Mouse (Mus musculus) hindbrain, embryonic 13.5 days (tissue): ENCODE measurements at regions not wholly inside any gene's neighbourhood (a gene's known extent, or its start where the extent isn't known, plus 50 kb on each side); places are given as distances from the start of the nearest gene placed in this dataset.

ENCODE experiments used
- ATAC-seq: fragments of 200-750 bp; cut with Nextera tagmentation; 2 replicates; pipeline ENCODE4 v1.8.0; 2017; ENCODE audit warnings: moderate TSS enrichment; ENCODE audit not compliant: low FRiP score
- H3K27ac ChIP-seq: fragments of 300-500 bp; sonication (generic); 2 replicates; pipeline ENCODE4 v1.5.1; 2015; ENCODE audit warnings: inconsistent platforms, mild to moderate bottlenecking, moderate library complexity
- H3K27me3 ChIP-seq: fragments of 300-500 bp; sonication (generic); 2 replicates; pipeline ENCODE4 v1.6.1; 2015; ENCODE audit warnings: mild to moderate bottlenecking, inconsistent platforms
- H3K36me3 ChIP-seq: fragments of 300-500 bp; sonication (generic); 2 replicates; pipeline ENCODE4 v1.6.1; 2015; ENCODE audit warnings: mild to moderate bottlenecking, inconsistent platforms
- H3K4me1 ChIP-seq: fragments of 300-500 bp; sonication (generic); replicated peaks from 2 replicates; pipeline ENCODE4 v1.6.1; 2015; ENCODE audit warnings: inconsistent platforms
- H3K4me2 ChIP-seq: fragments of 300-500 bp; sonication (generic); 2 replicates; pipeline ENCODE4 v1.6.1; 2015; ENCODE audit warnings: inconsistent platforms, mild to moderate bottlenecking, moderate library complexity
- H3K4me3 ChIP-seq: fragments of 300-500 bp; sonication (generic); 2 replicates; pipeline ENCODE4 v1.5.1; 2015; ENCODE audit warnings: mild to moderate bottlenecking, inconsistent platforms
- H3K9ac ChIP-seq: fragments of 300-500 bp; sonication (generic); 2 replicates; pipeline ENCODE4 v1.6.1; 2015; ENCODE audit warnings: mild to moderate bottlenecking, inconsistent platforms
- H3K9me3 ChIP-seq: fragments of 300-500 bp; sonication (generic); 2 replicates; pipeline ENCODE4 v1.6.1; 2016; ENCODE audit warnings: inconsistent platforms
- WGBS: fragments of 180-500 bp; shearing (Covaris S2); methylation state at CpG from one replicate; pipeline ENCODE4 v1.1.7; 2015; 5-methylcytosine and 5-hydroxymethylcytosine counted together

- H3K27me3 ChIP-seq: no peaks in the 10 kb centered on the region
- H3K27ac ChIP-seq: peak overlapping the region; percentile 62; the same call in 1 of the 2 replicates
- no peak for ATAC-seq
- no peak overlapping the region for H3K4me3 ChIP-seq
- no peaks in the 10 kb centered on the region for H3K9me3 ChIP-seq
- WGBS: 78% methylated on average over 2 of the region's 2 CpGs
- peaks cover 14% of the 10 kb centered on the region for H3K4me1 ChIP-seq
- H3K4me2 ChIP-seq: no peak overlapping the region
- H3K9ac ChIP-seq: no peak overlapping the region
- no peaks in the 10 kb centered on the region for H3K36me3 ChIP-seq
These were observed 98.8 kb upstream of the Vash1 start for GRCm38 (mm10) chr12:86579716-86580115.

- no peak overlapping the region for H3K4me3 ChIP-seq
- H3K9me3 ChIP-seq: no peaks in the 10 kb centered on the region
- ATAC-seq: no peak; the same call in 1 of the 2 replicates
- no peak overlapping the region for H3K4me2 ChIP-seq
- H3K27me3 ChIP-seq: no peaks in the 10 kb centered on the region
- peaks cover 15% of the 10 kb centered on the region for H3K4me1 ChIP-seq
- WGBS: 47% methylated on average over 4 of the region's 4 CpGs
- no peak overlapping the region for H3K9ac ChIP-seq
- H3K27ac ChIP-seq: peak overlapping the region; percentile 62; the same call in 1 of the 2 replicates
- H3K36me3 ChIP-seq: no peaks in the 10 kb centered on the region
These were observed 98.3 kb upstream of the Vash1 start for GRCm38 (mm10) chr12:86580132-86580718.

GRCm38 (mm10) chr12:86582076-86582475, 96.4 kb upstream of the Vash1 start:
- Histone ChIP-seq H3K4me2 (no peak overlapping the region), H3K4me3 (no peak overlapping the region), H3K36me3 (no peaks in the 10 kb centered on the region), H3K9me3 (no peaks in the 10 kb centered on the region), H3K27me3 (no peaks in the 10 kb centered on the region), H3K4me1 (peaks cover 16% of the 10 kb centered on the region), H3K9ac (no peak overlapping the region), H3K27ac (no peak overlapping the region)
- 76% methylated on average over 3 of the region's 3 CpGs for WGBS
- ATAC-seq: no peak

GRCm38 (mm10) chr12:86588010-86588409, 90.5 kb upstream of the Vash1 start:
- no peak overlapping the region for H3K27ac ChIP-seq
- H3K9ac ChIP-seq: no peak overlapping the region
- H3K4me1 ChIP-seq: 0 out of 2 replicates have a peak, but pooled peaks cover 8% of the 10 kb centered on the region
- no peak overlapping the region for H3K4me2 ChIP-seq
- H3K4me3 ChIP-seq: no peak overlapping the region
- no peaks in the 10 kb centered on the region for H3K27me3 ChIP-seq
- H3K36me3 ChIP-seq: no peaks in the 10 kb centered on the region
- WGBS: 75% methylated on average over 6 of the region's 6 CpGs
- ATAC-seq: no peak
- H3K9me3 ChIP-seq: no peaks in the 10 kb centered on the region

- Histone ChIP-seq H3K4me2 (no peak overlapping the region), H3K9me3 (no peaks in the 10 kb centered on the region), H3K27me3 (no peaks in the 10 kb centered on the region), H3K9ac (no peak overlapping the region), H3K27ac (no peak overlapping the region), H3K36me3 (no peaks in the 10 kb centered on the region), H3K4me3 (no peak overlapping the region), H3K4me1 (0 out of 2 replicates have a peak, but pooled peaks cover 6% of the 10 kb centered on the region)
- 85% methylated on average over 7 of the region's 7 CpGs for WGBS
- no peak for ATAC-seq
These were observed 86.0 kb upstream of the Vash1 start for GRCm38 (mm10) chr12:86592509-86592908.

GRCm38 (mm10) chr12:86594647-86595046, 83.9 kb upstream of the Vash1 start:
- H3K4me2 ChIP-seq: no peak overlapping the region
- H3K27ac ChIP-seq: no peak overlapping the region
- no peak for ATAC-seq
- H3K36me3 ChIP-seq: no peaks in the 10 kb centered on the region
- no peak overlapping the region for H3K9ac ChIP-seq
- no peak overlapping the region for H3K4me3 ChIP-seq
- 92% methylated on average over 11 of the region's 11 CpGs for WGBS
- no peaks in the 10 kb centered on the region for H3K9me3 ChIP-seq
- no peaks in the 10 kb centered on the region for H3K27me3 ChIP-seq
- no peaks in the 10 kb centered on the region for H3K4me1 ChIP-seq

- H3K9me3 ChIP-seq: no peaks in the 10 kb centered on the region
- no peak overlapping the region for H3K27ac ChIP-seq
- peaks cover 4% of the 10 kb centered on the region; the same call in 1 of the 2 replicates for H3K4me1 ChIP-seq
- 27% methylated on average over 1 of the region's 1 CpGs for WGBS
- H3K36me3 ChIP-seq: no peaks in the 10 kb centered on the region
- no peak for ATAC-seq
- no peaks in the 10 kb centered on the region for H3K27me3 ChIP-seq
- no peak overlapping the region for H3K9ac ChIP-seq
- no peak overlapping the region for H3K4me3 ChIP-seq
- no peak overlapping the region for H3K4me2 ChIP-seq
These were observed 78.5 kb upstream of the Vash1 start for GRCm38 (mm10) chr12:86600041-86600440.

GRCm38 (mm10) chr12:86603521-86603920, 75.0 kb upstream of the Vash1 start:
- Histone ChIP-seq H3K9me3 (no peaks in the 10 kb centered on the region), H3K9ac (no peak overlapping the region), H3K36me3 (no peaks in the 10 kb centered on the region), H3K4me2 (no peak overlapping the region), H3K4me3 (no peak overlapping the region), H3K27ac (no peak overlapping the region), H3K4me1 (peaks cover 4% of the 10 kb centered on the region; the same call in 1 of the 2 replicates), H3K27me3 (no peaks in the 10 kb centered on the region)
- ATAC-seq: no peak
- WGBS: 88% methylated on average over 5 of the region's 5 CpGs

- ATAC-seq: no peak
- Histone ChIP-seq H3K27ac (no peak overlapping the region), H3K27me3 (0 out of 2 replicates have a peak, but pooled peaks cover 4% of the 10 kb centered on the region), H3K9ac (no peak overlapping the region), H3K36me3 (no peaks in the 10 kb centered on the region), H3K4me1 (no peaks in the 10 kb centered on the region), H3K4me2 (no peak overlapping the region), H3K4me3 (no peak overlapping the region), H3K9me3 (no peaks in the 10 kb centered on the region)
- WGBS: 44% methylated on average over 9 of the region's 9 CpGs
These were observed 66.0 kb upstream of the Vash1 start for GRCm38 (mm10) chr12:86612431-86613040.

GRCm38 (mm10) chr12:86614156-86614555, 64.3 kb upstream of the Vash1 start:
- no peak overlapping the region for H3K9ac ChIP-seq
- no peak overlapping the region for H3K27ac ChIP-seq
- no peaks in the 10 kb centered on the region for H3K9me3 ChIP-seq
- 42% methylated on average over 2 of the region's 2 CpGs for WGBS
- no peak overlapping the region for H3K4me3 ChIP-seq
- no peak for ATAC-seq
- H3K27me3 ChIP-seq: 0 out of 2 replicates have a peak, but pooled peaks cover 4% of the 10 kb centered on the region
- H3K36me3 ChIP-seq: no peaks in the 10 kb centered on the region
- no peak overlapping the region for H3K4me2 ChIP-seq
- no peaks in the 10 kb centered on the region for H3K4me1 ChIP-seq

GRCm38 (mm10) chr12:86616327-86616726, 62.2 kb upstream of the Vash1 start:
- no peak for ATAC-seq
- H3K9me3 ChIP-seq: no peaks in the 10 kb centered on the region
- 0 out of 2 replicates have a peak, but pooled peaks cover 2% of the 10 kb centered on the region for H3K27me3 ChIP-seq
- 84% methylated on average over 3 of the region's 3 CpGs for WGBS
- H3K27ac ChIP-seq: no peak overlapping the region
- H3K36me3 ChIP-seq: no peaks in the 10 kb centered on the region
- H3K4me2 ChIP-seq: no peak overlapping the region
- H3K4me3 ChIP-seq: no peak overlapping the region
- no peaks in the 10 kb centered on the region for H3K4me1 ChIP-seq
- H3K9ac ChIP-seq: no peak overlapping the region

GRCm38 (mm10) chr12:86624195-86624594, 54.3 kb upstream of the Vash1 start:
- Histone ChIP-seq H3K9me3 (no peaks in the 10 kb centered on the region), H3K27me3 (0 out of 2 replicates have a peak, but pooled peaks cover 6% of the 10 kb centered on the region), H3K4me1 (no peaks in the 10 kb centered on the region), H3K4me2 (no peak overlapping the region), H3K9ac (no peak overlapping the region), H3K36me3 (no peaks in the 10 kb centered on the region), H3K27ac (no peak overlapping the region), H3K4me3 (no peak overlapping the region)
- WGBS: 74% methylated on average over 2 of the region's 2 CpGs
- no peak for ATAC-seq

GRCm38 (mm10) chr12:86626684-86627083, 51.8 kb upstream of the Vash1 start:
- no peaks in the 10 kb centered on the region for H3K4me1 ChIP-seq
- WGBS: 78% methylated on average over 3 of the region's 3 CpGs
- no peaks in the 10 kb centered on the region for H3K9me3 ChIP-seq
- no peak overlapping the region for H3K4me2 ChIP-seq
- H3K9ac ChIP-seq: no peak overlapping the region
- no peaks in the 10 kb centered on the region for H3K36me3 ChIP-seq
- H3K4me3 ChIP-seq: no peak overlapping the region
- H3K27me3 ChIP-seq: 0 out of 2 replicates have a peak, but pooled peaks cover under 1% of the 10 kb centered on the region
- no peak overlapping the region for H3K27ac ChIP-seq
- ATAC-seq: no peak
